Mouse (Mus musculus) layer of hippocampus, adult 9-10 months (tissue): ENCODE measurements at regions not wholly inside any gene's neighbourhood (a gene's known extent, or its start where the extent isn't known, plus 50 kb on each side); places are given as distances from the start of the nearest gene placed in this dataset.

Experiments
- DNase-seq: peaks from one replicate; pipeline ENCODE4 v3.0.0; 2022; ENCODE audit warnings: low spot score

DNA sequence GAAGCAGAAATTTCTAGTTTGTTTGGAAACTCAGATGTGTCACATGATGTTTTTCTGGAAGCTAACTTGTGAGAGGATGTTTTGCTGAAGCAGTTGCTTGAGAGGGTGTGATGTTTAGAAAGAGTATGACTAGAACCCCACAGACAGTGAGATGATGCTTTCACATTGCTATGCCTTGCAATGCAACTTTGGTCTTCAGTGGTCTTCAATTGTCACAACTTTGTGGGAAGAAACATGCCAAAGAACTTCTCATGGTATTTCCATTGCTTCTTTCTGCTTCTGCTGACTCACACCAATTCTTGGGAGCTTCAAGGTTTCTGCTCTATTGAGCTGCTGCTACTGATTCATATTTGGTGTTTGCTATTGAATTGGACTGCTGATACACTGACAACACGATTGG lies 365.3 kb upstream of the Tmem229a start:
- DNase-seq: no peak

DNA sequence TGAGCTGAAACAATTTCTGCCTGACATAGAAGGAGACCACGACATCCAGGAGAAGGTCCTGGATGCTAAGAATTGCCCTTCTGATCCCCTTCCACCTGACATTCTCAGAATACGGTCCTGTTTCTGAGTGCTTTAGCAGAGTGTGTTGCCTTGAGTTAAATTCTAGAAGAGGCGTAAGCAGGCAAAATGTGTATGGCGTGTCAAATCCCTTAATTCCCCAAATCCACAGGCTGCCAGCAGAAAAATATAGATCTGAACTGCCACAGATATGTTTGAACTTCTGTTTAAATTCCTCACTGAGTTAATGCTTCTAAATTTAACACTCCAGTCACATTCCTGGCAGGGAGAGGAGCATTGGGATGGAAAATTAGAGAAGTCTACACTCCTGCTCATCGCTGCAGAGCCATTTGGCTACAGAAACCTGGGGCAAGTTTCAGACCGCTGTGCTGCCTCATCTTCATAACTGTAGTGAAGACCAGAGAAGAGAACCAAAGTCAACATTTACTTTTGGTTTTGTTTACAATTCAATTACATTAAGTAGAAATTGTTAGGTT lies 364.3 kb upstream of the Tmem229a start:
- DNase-seq: no peak

- no peak for DNase-seq
Measured at GRCm38 (mm10) chr6:25307471-25307870, 351.4 kb upstream of the Tmem229a start.

- no peak for DNase-seq
Measured at GRCm38 (mm10) chr6:25304844-25305504, 348.9 kb upstream of the Tmem229a start.

DNA sequence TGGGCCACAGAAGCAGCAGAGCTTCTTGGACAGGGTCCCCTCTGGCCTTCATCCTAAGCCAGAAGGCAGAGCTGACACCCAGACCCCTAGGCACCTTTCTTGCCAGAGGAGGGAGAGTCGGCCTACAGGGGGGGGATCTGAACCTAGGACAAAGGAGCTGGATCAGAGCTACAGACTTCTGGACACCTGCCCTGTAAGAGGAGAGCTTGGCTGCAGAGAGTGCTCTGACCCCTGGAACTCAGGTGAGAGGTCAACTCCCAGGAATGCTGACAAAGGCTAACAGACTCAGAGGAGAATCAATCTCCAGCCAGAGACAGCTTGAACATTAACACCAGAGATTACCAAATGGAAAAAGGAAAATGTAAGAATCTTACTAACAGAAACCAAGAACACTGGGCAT lies 335.5 kb upstream of the Tmem229a start:
- DNase-seq: no peak

DNA sequence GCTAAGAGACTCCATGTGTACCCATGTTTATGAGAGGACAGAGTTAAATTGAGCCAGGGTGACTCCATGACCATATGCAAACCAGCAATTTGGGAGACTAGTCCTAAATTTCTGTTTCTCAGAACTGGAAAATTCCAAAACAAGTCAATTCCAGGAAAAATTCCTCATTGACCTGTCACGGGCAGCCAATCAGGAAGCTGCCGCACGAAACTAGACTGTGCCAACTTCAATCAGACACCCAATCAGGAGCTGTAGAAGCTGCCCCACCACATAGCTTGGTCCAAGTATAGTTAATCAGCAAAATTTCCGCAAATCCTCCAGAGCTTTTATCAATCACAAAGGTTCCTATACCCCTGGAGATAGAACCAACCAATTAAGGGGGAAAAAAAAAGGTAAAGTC lies 331.5 kb upstream of the Tmem229a start:
- no peak for DNase-seq

DNA sequence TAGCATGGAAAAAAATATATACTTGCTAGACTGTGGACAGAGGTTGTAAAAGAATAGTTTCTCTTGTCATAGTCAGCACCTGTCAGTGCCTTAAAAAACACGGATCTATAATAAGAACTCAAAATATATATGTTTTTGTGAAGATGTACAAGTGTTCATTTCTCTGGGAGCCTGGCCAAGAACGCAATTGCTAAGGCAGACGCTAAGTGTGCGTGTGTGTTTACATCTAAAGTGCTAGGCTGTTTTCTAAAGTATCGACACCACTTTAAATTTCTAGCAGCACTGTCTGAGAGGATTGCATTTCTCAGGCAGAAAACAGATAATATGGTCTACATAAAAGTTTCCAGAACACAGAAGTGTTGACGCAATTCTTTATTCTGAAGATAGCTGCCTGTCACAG lies 330.2 kb upstream of the Tmem229a start:
- no peak for DNase-seq

DNA sequence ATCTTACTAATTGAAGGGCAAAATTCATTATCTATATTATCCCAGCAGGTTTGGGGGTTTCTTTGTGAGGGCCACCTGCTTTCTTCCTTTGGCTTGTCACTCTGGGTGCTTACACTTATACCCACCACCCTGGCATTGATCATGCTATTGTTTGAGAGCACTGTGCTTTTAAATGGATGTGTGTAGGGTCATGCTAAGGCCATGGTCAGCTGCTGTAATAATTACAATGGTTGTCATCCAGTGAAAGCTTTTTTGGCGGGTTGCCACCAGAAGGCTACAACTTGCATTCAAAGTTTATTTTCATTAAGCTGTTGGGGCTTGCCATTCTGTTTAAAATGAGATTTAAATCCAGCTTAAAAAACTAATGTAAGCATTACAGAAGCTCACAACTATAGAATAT lies 322.4 kb upstream of the Tmem229a start:
- no peak for DNase-seq

DNA sequence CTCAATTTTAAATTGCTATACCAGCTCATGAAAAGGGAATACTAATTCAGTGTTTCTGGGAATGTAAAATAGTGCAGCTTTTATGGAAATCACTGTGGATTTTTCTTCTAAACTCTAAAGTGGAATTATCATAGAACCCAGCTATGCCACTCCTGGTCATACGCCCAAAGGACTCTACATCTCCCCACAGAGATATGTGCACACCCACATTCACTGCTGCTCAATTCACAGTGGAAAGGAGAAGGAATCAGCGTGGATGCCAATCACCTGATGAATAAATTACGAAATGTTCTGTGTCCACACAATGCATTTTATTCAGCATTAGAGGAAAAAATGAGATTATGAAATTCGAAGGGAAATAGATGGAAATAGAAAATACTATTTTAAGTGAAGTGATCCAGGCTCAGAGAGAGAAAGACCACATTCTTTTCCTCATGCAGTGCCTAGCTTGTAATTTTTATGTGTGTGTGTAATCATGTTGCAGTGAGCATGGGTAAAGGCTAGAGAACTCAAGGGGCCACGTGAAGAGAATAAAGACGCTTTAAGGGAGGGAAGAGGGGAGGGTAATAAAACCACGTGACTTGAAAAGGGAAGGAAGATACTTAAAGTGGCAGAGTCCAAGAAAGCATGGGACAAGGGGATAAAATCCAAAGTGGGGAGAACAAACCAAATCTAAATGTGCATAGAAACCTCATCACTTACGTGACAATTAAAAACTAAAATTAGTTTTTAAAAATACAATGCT lies 321.8 kb upstream of the Tmem229a start:
- no peak for DNase-seq

GRCm38 (mm10) chr6:25276221-25276620 lies 320.1 kb upstream of the Tmem229a start:
- DNase-seq: no peak

DNA sequence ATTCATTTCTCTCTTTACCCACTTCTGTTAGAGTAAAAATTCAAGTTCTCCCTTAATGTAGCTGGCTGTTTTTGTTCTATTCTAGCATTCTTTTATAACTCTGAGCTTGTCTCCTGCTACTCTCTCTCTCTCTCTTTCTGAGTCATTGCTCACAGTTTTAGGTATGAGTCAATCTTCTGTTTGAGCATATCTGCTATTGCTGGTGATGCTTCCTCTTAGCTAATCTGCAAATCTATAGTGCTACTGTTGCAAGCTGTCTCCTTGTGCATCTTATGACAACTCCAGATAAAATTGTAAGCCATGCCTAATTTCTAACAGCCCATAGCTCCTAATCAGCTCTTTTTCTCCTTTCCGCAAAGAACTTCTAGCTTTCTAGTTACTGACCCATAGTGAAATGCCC lies 304.5 kb upstream of the Tmem229a start:
- no peak for DNase-seq

GRCm38 (mm10) chr6:25255762-25256161 lies 299.7 kb upstream of the Tmem229a start:
- peak; percentile 35 for DNase-seq

GRCm38 (mm10) chr6:25237021-25237420 lies 280.9 kb upstream of the Tmem229a start:
- no peak for DNase-seq

- DNase-seq: no peak
Measured at GRCm38 (mm10) chr6:25236616-25237015, 280.5 kb upstream of the Tmem229a start.
